Mouse (Mus musculus): ENCODE measurements around the gene Celsr1. TPM values are rescaled to one million over a fixed set of nuclear protein-coding genes. Genes with fewer than 3 reads are reported as not detected.

The Celsr1 gene
- polyA plus RNA-seq, 1 experiment = 0.16 TPM

DNA sequence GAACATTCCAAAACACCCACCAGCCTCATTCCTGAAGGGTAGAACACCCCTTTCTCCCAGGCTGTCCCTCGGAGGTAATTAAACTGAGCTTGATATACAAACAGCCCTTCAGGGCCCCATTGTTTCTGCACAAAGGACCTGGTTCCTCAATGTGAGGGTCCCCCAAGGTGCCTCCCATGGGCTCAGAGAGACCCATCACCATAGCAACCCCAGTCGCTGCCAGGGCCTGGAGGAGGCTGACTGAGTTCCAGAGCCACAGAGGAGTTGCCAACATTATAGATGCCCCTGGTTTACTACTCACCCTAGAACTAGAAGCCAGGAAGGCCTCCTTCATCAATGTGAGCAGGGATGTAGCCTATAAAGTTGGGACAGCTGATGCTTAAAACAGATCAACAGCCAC lies 20.4 kb downstream of the Celsr1 start:
- Histone ChIP-seq H3K79me3 (ENCODE audit: low read depth) (no peaks in the 10 kb centered on the region), H3K79me2 (ENCODE audit: control insufficient read depth, insufficient read depth) (no peaks in the 10 kb centered on the region), H3K4me3 (ENCODE audit: insufficient read depth, poor library complexity, severe bottlenecking) (no peak overlapping the region), H3K27me3 (ENCODE audit: control insufficient read depth, insufficient read depth, insufficient read length) (peaks cover 11% of the 10 kb centered on the region), H3ac (ENCODE audit: control insufficient read depth, insufficient read length, low read depth) (no peak overlapping the region), H3K36me3 (ENCODE audit: control insufficient read depth, insufficient read depth) (no peaks in the 10 kb centered on the region)
- no peak for TF ChIP-seq MYOD1 (IDR thresholded peaks at IDR 0.05; ENCODE audit: control insufficient read depth, insufficient read length, low read depth)

DNA sequence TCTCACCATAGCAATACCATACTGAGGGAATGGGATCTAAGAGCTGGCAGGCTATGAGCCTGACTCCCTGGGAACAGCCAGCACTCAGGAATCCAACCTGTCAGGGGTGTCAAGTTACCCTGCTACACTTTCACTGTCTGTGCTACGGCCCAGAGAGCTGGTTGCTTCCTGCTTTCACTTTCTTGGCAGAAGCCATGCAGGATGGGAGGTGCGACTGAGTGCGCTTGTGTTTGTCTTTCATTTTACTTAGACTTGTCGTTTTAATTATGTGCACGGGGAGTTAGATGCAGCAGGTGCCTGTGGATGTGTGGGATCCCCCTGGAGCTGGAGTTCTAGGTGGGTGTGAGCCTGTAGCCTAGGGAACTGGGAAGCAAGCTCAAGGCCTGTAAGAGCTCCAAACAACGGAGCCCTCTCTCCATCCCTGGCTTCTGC lies 25.9 kb downstream of the Celsr1 start:
- H3ac ChIP-seq (ENCODE audit: control insufficient read depth, insufficient read length, low read depth) = no peak overlapping the region
- H3K79me3 ChIP-seq (ENCODE audit: low read depth) = no peaks in the 10 kb centered on the region
- no peak overlapping the region for H3K4me3 ChIP-seq (ENCODE audit: insufficient read depth, poor library complexity, severe bottlenecking)
- peaks cover 23% of the 10 kb centered on the region for H3K27me3 ChIP-seq (ENCODE audit: control insufficient read depth, insufficient read depth, insufficient read length)
- H3K79me2 ChIP-seq (ENCODE audit: control insufficient read depth, insufficient read depth) = no peaks in the 10 kb centered on the region
- H3K36me3 ChIP-seq (ENCODE audit: control insufficient read depth, insufficient read depth) = no peaks in the 10 kb centered on the region
- TF ChIP-seq CEBPB (IDR thresholded peaks at IDR 0.05; ENCODE audit: low read depth) (no peak), MAX (IDR thresholded peaks at IDR 0.05) (no peak)

- TF ChIP-seq CTCF (IDR thresholded peaks at IDR 0.05; ENCODE audit: control insufficient read depth, insufficient read depth, insufficient read length) = no peak
- TF ChIP-seq USF1 (IDR thresholded peaks at IDR 0.05; ENCODE audit: low read depth) = no peak
- TF ChIP-seq MYOD1 (IDR thresholded peaks at IDR 0.05; ENCODE audit: control insufficient read depth, insufficient read length, low read depth) = no peak
- TF ChIP-seq MYOG (IDR thresholded peaks at IDR 0.05; ENCODE audit: control insufficient read depth, extremely low read depth, insufficient read length) = no peak
- no peak for TF ChIP-seq CEBPB (IDR thresholded peaks at IDR 0.05; ENCODE audit: low read depth)
- no peak for TF ChIP-seq MAX (IDR thresholded peaks at IDR 0.05)
- TF ChIP-seq FOSL1 (IDR thresholded peaks at IDR 0.05; ENCODE audit: insufficient read depth, low read length, poor library complexity, severe bottlenecking) = no peak
- H3K36me3 ChIP-seq (ENCODE audit: control insufficient read depth, insufficient read depth) = no peaks in the 10 kb centered on the region
Measured at GRCm38 (mm10) chr15:86005691-86006525, 27.7 kb downstream of the Celsr1 start.

DNA sequence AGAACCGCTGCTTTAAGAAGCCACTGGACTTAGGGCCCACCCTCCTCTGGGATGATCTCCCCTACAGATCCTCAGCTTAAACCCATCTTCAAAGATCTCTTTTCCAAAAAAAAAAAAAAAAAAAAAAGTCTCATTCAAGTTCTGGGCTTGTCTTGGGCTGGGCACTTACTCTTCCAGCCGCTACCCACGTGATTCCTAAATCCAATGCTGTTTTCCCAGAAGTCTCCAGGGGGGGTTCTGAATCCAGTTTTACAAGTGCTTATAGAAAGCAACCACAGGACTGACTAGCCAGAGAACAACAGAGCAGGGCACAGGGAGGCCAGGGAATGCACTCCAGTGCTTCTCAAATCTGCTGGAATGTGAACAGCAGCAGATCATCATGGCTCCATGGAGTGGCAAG lies 29.5 kb downstream of the Celsr1 start:
- TF ChIP-seq CTCF (IDR thresholded peaks at IDR 0.05; ENCODE audit: control insufficient read depth, insufficient read depth, insufficient read length) = no peak
- TF ChIP-seq MYOG (IDR thresholded peaks at IDR 0.05; ENCODE audit: control insufficient read depth, extremely low read depth, insufficient read length) = no peak
- no peak for TF ChIP-seq USF1 (IDR thresholded peaks at IDR 0.05; ENCODE audit: low read depth)
- TF ChIP-seq MAX (IDR thresholded peaks at IDR 0.05) = no peak
- no peak for TF ChIP-seq CEBPB (IDR thresholded peaks at IDR 0.05; ENCODE audit: low read depth)
- no peak for TF ChIP-seq FOSL1 (IDR thresholded peaks at IDR 0.05; ENCODE audit: insufficient read depth, low read length, poor library complexity, severe bottlenecking)
- no peak for TF ChIP-seq MYOD1 (IDR thresholded peaks at IDR 0.05; ENCODE audit: control insufficient read depth, insufficient read length, low read depth)
- no peak overlapping the region for H3ac ChIP-seq (ENCODE audit: control insufficient read depth, insufficient read length, low read depth)
- H3K4me3 ChIP-seq (ENCODE audit: insufficient read depth, poor library complexity, severe bottlenecking) = no peak overlapping the region

More at GRCm38 (mm10) chr15:86005691-86006525, 27.7 kb downstream of the Celsr1 start:
- Histone ChIP-seq H3ac (ENCODE audit: control insufficient read depth, insufficient read length, low read depth) (no peak overlapping the region), H3K4me3 (ENCODE audit: insufficient read depth, poor library complexity, severe bottlenecking) (no peak overlapping the region), H3K79me2 (ENCODE audit: control insufficient read depth, insufficient read depth) (no peaks in the 10 kb centered on the region), H3K79me3 (ENCODE audit: low read depth) (no peaks in the 10 kb centered on the region), H3K27me3 (ENCODE audit: control insufficient read depth, insufficient read depth, insufficient read length) (peaks cover 31% of the 10 kb centered on the region)

DNA sequence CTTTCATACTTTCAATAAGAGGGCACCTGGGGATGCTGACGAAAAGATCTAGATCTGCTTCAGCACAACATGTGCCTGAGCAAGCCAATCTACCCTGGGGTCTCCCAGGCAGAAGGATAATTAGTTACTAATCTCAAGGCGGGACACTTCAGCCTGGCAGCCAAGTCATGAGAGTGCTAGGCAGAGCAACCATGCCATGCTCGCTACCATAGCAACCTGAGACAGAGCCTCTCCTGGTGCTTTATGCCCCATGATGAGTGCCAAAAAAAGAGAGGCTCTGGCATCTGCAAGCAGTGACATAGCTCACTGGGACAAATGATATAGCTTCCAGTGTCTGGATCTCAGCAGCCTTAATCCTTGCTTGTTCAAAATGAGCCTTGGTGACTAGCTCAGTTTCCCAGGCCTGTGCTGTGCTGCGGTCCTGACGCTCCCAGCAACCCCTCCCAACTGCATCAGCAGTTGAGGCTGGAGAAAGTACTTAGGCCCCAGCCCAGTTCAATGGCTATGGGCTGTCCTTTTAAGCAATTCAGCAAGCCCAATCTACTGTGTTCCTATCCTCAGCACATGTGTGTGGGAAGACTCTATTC lies 32.8 kb downstream of the Celsr1 start:
- H3K4me3 ChIP-seq (ENCODE audit: insufficient read depth, poor library complexity, severe bottlenecking) = no peak overlapping the region
- TF ChIP-seq MYOG (IDR thresholded peaks at IDR 0.05; ENCODE audit: control insufficient read depth, extremely low read depth, insufficient read length) (no peak), USF1 (IDR thresholded peaks at IDR 0.05; ENCODE audit: low read depth) (no peak), CTCF (IDR thresholded peaks at IDR 0.05; ENCODE audit: control insufficient read depth, insufficient read depth, insufficient read length) (no peak), MAX (IDR thresholded peaks at IDR 0.05) (no peak), MYOD1 (IDR thresholded peaks at IDR 0.05; ENCODE audit: control insufficient read depth, insufficient read length, low read depth) (no peak), CEBPB (IDR thresholded peaks at IDR 0.05; ENCODE audit: low read depth) (no peak), FOSL1 (IDR thresholded peaks at IDR 0.05; ENCODE audit: insufficient read depth, low read length, poor library complexity, severe bottlenecking) (no peak)
- H3K79me3 ChIP-seq (ENCODE audit: low read depth) = no peaks in the 10 kb centered on the region
- no peaks in the 10 kb centered on the region for H3K79me2 ChIP-seq (ENCODE audit: control insufficient read depth, insufficient read depth)
- peaks cover 60% of the 10 kb centered on the region for H3K27me3 ChIP-seq (ENCODE audit: control insufficient read depth, insufficient read depth, insufficient read length)
- no peaks in the 10 kb centered on the region for H3K36me3 ChIP-seq (ENCODE audit: control insufficient read depth, insufficient read depth)
- H3ac ChIP-seq (ENCODE audit: control insufficient read depth, insufficient read length, low read depth) = no peak overlapping the region

More for the DNA sequence above, 29.5 kb downstream of the Celsr1 start:
- Histone ChIP-seq H3K27me3 (ENCODE audit: control insufficient read depth, insufficient read depth, insufficient read length) (peaks cover 41% of the 10 kb centered on the region), H3K79me3 (ENCODE audit: low read depth) (no peaks in the 10 kb centered on the region), H3K79me2 (ENCODE audit: control insufficient read depth, insufficient read depth) (no peaks in the 10 kb centered on the region), H3K36me3 (ENCODE audit: control insufficient read depth, insufficient read depth) (no peaks in the 10 kb centered on the region)

Measured in C2C12 (cell line).